In the genomic region with DNA sequence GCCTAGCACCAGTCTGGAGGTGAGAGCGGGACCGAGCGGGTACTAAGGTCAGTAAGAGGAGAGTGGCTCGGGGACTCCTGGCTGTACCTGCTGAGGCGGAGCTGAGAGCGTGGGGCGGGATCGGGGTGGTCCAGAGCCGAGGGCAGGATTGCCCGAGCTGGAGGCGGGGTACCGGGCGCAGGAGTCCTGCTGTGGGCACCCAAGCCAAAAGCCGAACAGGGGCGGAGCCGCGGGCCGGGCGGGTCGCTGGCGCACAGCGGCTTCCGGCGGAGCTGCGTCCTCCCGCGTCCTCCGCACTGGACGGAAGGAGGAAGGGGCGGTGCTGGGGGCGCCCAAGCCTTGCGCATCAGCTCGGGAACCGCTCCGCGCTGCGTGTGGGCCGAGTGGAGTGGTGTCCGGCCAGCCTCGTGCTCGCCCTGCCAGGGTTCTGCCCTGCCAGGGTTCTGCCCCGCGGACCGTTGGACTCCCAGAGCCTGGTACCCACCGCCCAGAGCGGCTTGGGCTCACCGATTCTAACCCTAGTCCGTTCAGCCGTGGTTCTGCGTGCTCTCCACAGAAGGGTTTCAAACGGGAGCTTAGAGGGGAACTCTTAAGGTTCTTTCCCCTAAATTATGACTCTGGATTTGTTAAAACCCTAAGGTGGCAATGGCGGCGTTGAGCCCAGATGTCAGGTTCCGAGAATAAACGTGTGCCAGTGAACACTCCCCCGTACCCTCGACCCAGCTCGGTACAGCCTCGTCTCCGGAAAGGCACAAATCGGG, we compare ENCODE assay signal across 8 mouse cellular contexts. TPM values are rescaled to one million over a fixed set of nuclear protein-coding genes. Genes with fewer than 3 reads are reported as not detected.
DNase-seq lines count a peak whose midpoint lies in the region; ATAC-seq lines count a peak whose summit lies in the region.

A gene (minus strand): TSS at position 262 of the 761 bp plus-strand sequence.

- H3K4me1 ChIP-seq in megakaryocyte, embryonic 14.5 days: peaks cover 71% of the 10 kb centered on the region

- no peaks in the 10 kb centered on the region for H3K9me3 ChIP-seq in megakaryocyte, embryonic 14.5 days

- peaks cover 38% of the 10 kb centered on the region for H3K36me3 ChIP-seq in megakaryocyte, embryonic 14.5 days (replicated peaks; ENCODE audit: low read length)

- no peaks in the 10 kb centered on the region for H3K27me3 ChIP-seq in megakaryocyte, embryonic 14.5 days (replicated peaks)

- ATAC-seq in common myeloid progenitor, adult 5-6 weeks (replicated peaks; ENCODE audit: low read depth, poor library complexity, severe bottlenecking): peak; percentile 82

- H3K4me3 ChIP-seq in megakaryocyte, embryonic 14.5 days (replicated peaks): peak within 1 kb of the TSS; percentile 97

- peak; percentile 71 for DNase-seq in ZHBTc4 (ENCODE audit: low read depth, low spot score)
- DNase-seq in gastrocnemius, adult 8-10 months (ENCODE audit: low spot score in 2 of 2): peak; percentile 90 to 93
- DNase-seq in hindlimb bud, embryonic 11.5 days (ENCODE audit: extremely low spot score, low read depth, low spot score): peak; percentile 57
- peak; percentile 77 to 86 for DNase-seq in left cerebral cortex, adult 8-10 months (ENCODE audit: low spot score in 2 of 2)
- peak; percentile 92 to 93 for DNase-seq in right cerebral cortex, postnatal 10 days (ENCODE audit: low spot score in 2 of 2)
- DNase-seq in urinary bladder, postnatal 25 days (ENCODE audit: low spot score): peak; percentile 91

RNA-seq across cellular contexts. Expression of the gene that starts here (rescaled TPM):
- total RNA-seq in common myeloid progenitor, adult 5-6 weeks (2017): 13.7 and 17.3 TPM in 2 replicates
- 10 to 100 TPM; 17.3 to 17.5 (median 17.4) TPM for total RNA-seq in gastrocnemius, adult 8-10 months (2022)
- total RNA-seq in left cerebral cortex, adult 8-10 months (2022): 10 to 100 TPM; 53.6 to 58.5 (median 55.7) TPM
- polyA plus RNA-seq in megakaryocyte, embryonic 14.5 days (2012; ENCODE audit: insufficient read depth, low replicate concordance): 423 and 659 TPM in 2 replicates

Comparison
In these comparisons a context has a peak if more than half of its experiments do, and no peak if none do; other contexts are left out.
1. Peak in every context shown above with its lines: DNase-seq, ATAC-seq and H3K4me3 ChIP-seq.